Mouse (Mus musculus) monocyte, adult 5-6 weeks (primary cell): ENCODE data around the gene Tpr. TPM values are rescaled to one million over a fixed set of nuclear protein-coding genes. Genes with fewer than 3 reads are reported as not detected.

Source experiments
- ATAC-seq: fragments of 153-309, 156-312 bp; replicated peaks from 2 replicates; pipeline ENCODE4 v1.8.0; 2017; ENCODE audit warnings: mild to moderate bottlenecking; ENCODE audit not compliant: low TSS enrichment, insufficient number of reproducible peaks, severe bottlenecking, poor library complexity, low FRiP score
- total RNA-seq: library from RNA; stranded (forward); fragments of 200-1000, 200-491, 200-594 nt; gene quantifications from 3 replicates; pipeline ENCODE4 v1.2.3, GENCODE M21; 2017

Tpr gene
- 360 to 609 TPM (median 541 TPM) in 3 replicates for total RNA-seq

DNA sequence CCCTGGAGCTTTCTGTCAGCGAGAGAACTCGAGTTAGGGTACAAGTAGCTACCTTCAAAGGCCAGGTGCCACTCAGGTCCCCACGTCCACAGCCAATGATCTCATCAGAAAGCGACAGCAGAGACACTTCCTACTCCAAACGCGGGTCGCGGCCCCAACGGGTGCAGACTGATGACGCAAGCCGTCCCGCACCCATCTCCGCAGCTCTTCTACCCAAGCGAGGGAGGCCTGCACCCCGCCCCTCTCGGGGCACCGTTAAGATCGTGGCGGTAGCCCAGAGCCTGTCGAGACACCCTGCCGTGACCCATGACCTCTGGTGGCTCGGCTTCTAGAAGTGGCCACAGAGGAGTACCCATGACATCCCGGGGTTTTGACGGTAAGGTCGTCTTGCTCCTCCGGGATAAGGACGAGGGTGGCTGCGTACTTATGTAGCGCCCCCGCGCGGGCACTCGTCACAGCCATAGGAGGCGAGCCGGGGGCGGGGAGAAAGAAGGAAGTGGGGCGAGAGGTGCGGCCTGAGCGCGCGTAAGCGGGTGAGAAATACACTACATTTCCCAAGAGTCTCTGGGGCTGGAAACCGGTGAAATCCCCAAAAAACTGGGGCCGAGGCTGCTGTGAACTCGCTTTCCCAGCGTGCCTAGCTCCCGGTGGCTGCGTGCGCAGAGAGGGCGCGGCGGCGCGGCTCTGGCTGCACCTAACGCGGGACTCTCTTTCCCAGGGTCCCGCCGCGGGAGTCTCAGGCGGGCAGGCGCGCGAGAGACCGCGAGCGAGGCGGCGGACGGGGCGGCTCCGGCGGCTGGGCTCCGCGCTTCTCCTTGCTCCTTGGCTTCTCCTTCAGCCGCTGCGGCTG is at the start of gene Tpr, which contains the start of gene Odr4:
Gene Tpr, plus strand, starts transcription at position 201 of the 850 bp plus-strand sequence.
Gene Odr4, minus strand, starts transcription at position 443 of the 850 bp plus-strand sequence.
- ATAC-seq: peak; percentile 91

DNA sequence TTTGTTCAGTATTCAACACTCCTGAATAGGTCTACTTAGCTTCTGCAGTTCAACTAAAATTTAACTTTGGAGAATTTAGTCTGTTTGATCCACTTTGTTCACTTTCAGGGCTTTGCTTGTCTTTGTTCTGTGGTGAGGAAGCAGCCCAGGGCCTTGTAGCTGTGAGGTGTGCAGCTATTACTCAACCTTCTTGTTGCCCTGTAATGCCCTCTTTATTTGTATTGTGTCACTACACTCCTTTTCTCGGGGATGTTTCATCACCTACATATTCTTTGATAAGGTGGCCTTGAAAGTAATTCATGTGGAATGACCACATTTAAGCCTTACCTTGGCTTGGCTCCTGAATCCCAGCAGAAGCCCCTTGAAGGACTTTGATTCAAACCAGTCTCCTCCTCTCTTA is 31.8 kb upstream of the Tpr start:
- no peak for ATAC-seq

DNA sequence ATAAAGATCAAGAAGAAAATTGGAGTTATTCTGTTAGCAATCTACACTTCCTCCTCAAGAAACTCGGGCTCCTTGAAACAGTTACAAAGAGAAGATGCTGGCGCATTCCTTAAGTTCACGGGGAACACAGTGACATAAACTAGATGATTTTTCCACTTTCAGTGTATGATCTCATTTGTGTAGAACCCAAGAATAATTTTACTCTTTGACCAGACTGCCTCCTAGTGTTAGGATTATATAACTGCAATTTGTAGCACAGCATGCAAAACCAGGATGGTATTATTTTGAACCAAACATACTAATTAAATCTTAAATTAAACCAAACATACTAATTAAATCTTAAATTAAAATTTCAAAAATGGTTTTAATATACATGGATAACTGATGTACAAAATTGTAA is 19.7 kb upstream of the Tpr start:
- no peak for ATAC-seq

DNA sequence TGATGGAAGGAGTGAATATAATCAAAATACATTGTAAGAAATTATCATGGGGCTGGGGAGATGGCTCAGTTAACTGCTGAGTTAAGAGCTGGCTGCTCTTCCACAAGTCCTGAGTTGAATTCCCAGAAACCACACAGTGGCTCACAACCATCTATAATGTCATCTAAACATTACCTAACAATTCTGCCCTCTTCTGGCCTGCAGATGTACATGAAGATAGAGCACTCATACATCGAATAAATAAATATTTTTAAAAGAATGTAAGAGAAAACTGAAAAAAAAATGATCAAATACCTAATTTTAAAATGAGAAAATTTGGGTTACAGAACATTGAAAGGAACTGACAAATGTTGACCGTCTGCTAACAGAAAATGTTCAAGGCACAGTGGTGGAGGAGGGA is 18.4 kb upstream of the Tpr start:
- no peak for ATAC-seq

DNA sequence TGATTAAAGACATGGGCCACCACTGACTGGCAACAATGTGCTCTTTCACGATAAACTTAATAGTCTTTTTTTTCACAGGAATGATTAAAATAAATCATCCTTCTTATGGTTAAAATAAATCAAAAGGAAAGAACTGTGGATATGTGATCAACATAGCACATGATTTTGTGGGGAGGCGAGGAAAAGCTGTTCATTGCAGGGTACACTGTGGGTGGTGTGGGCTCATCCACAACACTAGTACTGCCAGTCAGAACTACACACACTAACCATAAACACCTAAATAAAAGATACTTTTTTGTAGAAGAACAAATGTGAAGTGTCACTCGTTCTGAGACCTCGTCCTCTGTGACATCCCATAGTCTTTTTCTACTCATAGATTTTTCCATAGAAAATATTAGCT is 8.5 kb upstream of the Tpr start:
- no peak for ATAC-seq

DNA sequence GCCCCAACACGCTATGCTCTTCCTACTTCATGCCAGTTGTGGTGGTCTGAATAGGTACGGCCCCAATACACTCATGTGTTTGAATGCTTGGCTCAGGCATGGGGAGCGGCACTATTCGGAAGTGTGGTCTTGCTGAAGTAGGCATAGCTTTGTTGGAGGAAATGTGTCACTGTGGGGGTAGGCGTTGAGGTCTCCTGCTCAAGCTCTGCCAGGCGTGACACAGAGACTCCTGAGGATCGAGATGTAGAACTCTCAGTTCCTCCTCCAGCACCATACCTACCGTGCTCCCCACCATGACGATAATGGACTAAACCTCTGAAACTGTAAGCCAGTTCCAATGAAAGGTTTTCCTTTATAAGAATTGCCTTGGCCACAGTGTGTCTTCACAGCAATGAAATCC is 5.1 kb upstream of the Tpr start:
- 0 out of 2 replicates have a peak, but pooled peaks have one; percentile 20 for ATAC-seq

DNA sequence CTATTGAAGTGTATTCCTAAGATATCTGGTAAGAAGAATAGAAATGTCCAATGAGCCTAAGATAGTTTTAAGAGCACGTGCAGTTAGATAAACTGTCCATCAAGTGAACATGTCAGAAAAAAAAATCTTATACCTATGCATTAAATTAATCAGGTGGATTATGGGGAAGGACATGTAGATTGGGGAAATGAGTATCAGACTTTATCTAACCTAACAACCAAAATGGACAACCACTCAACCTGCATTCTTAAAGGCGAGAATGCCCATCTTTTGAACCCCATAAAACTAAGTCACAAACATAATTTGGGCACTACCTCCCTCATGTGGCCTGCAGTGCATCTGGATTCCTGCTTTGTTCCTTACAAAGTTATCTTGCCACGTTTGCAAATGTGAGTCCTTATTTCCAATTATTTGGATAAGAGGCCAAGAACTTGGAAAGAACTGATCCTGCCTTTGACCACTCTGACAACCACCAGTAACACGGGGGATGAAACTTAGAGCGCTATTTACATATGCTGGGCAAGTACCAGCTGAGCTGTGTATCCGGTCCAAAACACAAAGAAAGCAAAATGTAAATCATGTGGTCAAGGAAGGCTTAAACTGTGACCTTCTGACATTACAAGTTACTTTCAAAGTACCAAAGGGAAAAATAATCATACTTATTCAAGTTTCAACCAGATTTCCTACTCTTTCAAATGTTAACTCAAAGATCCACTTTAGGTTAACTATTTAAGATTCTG is 3.1 kb upstream of the Tpr start:
- ATAC-seq: no peak

DNA sequence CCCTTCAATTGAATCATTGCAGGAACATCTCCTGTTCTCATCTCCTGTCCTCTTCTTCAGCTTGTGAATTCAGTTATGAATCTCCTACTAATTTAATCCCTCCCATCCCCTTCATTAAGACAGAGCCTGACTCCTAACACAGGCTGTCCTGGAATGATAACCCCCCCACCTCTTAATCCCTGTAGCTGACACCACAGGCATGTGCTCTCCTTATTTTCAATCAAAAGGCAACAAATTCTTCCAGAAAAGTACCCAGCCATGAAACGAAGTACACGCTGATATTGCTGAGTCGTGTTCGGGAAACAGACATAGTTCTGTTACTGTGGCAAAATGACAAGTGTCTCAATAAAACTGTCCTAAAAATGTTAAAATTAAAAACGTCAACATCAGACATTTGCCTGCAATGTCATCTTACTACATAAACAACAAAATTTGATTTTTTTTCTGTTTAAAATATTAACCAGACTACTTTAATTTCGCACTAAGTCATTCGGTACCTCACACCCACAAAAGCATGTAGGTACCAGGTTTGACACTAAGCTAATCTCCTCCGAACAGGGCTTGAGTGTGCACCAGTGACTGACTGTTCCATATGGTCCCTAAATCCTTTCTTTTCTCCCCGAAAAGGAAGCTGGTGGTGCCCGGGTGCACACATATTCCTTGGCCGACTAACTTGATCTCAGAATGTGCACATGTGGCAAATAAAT is 554 bp upstream of the Tpr start:
- ATAC-seq: no peak

DNA sequence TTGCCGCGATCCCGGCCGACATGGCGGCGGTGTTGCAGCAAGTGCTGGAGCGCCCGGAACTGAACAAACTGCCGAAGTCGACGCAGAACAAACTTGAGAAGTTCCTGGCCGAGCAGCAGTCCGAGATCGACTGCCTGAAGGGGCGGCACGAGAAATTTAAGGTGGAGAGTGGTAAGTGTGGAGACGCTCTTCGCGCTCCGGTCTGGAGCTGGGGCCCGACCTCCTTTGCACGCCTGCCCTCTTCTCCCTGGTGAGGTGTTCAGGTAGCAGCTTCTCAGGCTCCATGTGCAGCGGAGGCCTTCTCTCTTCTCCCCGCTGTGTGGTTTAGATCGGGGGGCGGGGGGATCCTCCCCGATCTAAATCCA is 832 bp downstream of the Tpr start:
- ATAC-seq: peak; percentile 23

DNA sequence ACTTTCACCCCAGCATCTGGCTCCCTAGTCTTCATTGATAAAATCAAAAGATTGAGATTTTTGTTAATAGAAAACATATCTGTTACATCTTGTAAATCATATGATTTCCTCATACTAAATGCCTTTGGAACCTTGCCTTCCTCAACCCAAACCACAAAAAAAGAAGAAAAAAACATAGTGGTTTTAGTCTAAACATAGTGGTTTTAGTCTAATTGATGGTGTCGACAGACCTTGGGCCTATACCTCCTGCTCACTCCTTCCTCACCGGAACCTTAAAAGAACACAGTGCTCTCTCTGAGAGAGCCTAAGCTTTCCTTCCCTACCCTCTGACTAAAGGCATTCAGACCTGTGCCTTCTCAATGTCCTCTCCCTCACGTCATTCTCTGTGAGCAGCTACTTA is 3.4 kb downstream of the Tpr start:
- ATAC-seq: no peak

DNA sequence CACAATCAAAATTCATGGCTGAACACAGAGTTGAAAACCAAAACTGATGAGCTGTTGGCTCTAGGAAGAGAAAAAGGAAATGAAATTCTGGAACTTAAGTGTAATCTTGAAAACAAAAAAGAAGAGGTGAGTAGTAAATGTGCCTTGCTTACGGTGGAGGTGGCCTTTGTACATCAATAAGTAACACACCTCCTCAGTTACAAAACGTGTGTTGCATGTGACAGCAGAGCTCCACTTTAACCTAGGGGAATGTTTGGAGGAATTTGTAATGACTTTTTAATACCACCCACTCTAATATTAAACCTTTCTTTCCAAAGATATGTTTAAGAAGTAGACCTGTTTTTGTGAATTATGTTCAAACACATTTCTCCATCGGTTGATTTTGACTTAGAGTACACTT is 11.3 kb downstream of the Tpr start:
- no peak for ATAC-seq

DNA sequence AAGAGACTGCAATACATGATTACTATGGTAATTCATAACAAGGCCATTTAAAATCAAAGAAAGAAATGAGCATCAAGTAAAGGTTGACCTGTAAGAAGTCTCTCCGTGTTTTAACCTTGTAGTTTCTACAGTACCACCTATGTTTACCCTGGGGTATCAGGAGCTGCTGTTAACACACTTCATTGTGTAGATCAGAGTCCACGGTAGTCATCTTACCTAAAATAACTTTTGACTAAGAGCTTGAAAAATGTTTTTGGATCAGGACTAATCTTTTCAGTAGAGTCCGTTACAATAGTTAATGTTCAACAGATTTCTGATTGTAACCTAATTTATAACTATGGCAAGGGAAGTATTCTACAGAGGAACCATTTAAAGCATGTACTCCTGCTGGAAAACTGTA is 11.9 kb downstream of the Tpr start:
- no peak for ATAC-seq

DNA sequence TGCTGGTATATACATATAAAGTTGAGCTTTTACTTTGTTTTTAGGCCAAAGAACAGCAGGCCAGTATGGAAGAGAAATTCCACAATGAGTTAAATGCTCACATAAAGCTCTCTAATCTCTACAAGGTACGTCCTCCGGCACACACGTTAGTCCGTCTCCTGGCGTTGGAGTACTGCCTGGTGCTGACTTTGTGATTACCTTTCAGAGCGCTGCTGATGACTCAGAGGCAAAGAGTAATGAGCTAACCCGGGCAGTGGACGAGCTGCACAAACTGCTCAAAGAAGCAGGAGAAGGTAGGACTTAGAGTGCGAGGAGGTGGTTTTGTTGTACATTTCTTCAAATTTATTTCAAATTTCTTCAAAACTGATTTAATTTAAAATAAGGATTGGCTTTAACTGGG is 14.6 kb downstream of the Tpr start:
- ATAC-seq: no peak

DNA sequence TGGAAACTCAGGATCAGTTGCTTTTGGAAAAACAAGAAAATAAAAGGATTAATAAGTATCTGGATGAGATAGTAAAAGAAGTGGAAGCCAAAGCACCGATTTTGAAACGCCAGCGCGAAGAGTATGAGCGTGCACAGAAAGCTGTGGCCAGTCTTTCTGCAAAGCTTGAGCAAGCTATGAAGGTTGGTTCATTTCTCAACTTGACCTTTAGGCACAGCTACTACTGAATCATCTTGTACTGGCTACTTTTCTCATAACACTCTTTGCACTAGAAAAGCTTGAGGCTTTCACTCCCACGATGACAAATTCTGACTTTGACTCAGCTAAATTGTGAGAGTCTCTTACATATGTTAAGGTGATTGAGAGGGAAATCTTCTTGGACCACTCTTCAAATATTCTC is 17.4 kb downstream of the Tpr start:
- no peak for ATAC-seq

DNA sequence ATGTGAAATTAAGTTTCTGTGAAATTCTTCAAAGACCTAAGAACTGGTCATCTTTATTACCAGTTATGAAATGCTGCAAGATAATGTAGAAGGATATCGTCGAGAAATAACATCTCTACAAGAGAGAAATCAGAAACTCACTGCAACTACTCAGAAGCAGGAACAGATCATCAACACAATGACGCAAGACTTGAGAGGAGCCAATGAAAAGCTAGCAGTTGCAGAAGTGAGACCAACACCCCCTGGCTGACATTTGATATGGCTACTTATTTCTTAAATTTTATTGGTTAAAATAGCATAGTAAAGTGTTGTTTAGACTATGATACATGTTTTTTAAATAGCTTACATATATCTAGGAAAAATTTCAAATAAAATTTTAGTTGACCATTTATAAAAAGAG is 23.4 kb downstream of the Tpr start:
- no peak for ATAC-seq

DNA sequence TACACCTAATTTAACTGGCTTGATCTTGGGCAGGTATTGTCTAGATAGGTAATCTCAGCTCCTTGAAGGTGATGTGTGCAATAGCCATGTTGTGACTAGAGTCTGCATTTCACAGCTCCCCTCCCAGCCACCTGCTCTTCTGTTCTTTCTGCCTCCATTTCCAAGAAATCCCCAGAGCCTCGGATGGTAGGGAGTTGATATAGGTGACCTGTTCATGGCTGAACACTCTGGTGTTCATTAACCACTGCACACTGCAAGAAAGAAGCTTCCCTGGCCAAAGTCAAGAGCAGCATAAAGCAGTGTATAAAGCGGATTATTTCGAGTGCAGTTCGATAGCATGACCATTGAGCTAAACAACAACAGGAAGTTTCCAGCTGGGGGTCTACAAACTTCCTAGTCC is 25.8 kb downstream of the Tpr start:
- ATAC-seq: no peak

DNA sequence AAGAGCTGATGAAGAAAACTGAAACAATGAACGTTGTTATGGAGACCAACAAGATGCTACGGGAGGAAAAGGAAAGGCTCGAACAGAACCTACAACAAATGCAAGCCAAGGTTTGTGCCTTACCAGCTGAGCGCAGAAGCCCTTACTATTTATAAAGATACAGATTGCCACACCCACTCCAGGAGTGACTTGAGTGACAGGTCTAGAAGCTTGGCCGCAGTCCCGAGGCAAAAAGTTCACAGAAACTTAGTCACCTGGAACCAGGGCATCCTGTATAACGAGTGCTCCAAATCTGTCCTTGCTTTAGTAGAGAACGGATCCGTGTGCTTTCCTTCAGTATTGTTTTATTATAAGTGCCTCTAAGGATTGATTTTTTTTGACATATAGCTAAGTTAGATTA is 33.0 kb downstream of the Tpr start:
- ATAC-seq: no peak

DNA sequence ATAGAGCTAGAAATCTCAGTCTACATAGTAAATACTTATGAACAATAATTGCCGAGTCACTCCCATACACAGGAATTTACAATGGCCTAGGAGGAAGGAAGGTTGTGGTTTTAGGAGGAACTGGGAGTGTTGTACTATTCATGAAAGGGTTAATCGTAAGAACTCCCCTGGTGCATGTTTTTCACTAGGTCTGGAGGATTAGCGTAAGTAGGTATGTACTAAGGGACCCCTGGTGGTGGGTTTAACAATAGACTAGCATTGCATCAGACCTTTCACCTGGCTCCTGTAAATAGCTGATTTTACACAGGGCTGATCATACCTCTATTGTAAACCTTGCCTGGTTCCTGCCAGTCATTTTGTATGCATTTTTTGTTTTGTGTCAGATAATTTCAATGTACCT is 33.6 kb downstream of the Tpr start:
- no peak for ATAC-seq

DNA sequence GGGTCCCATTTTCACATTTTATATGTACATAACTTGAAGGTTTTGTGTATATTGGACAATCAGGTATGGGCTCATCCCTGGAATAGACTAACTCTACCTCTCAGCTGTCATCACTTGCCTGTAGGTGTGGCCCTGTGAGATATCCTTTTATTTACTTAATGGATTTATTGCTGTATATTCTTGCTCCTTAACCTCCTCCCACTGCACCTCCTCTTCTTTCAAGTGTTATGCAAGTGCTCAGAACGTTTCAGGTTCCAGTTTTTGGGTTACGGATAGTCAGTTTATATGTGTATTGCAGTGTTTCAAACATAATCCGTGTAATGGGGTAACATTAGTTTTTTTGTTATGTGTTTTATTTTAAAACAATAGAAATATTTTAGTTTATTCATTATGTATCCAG is 46.0 kb downstream of the Tpr start:
- ATAC-seq: no peak

DNA sequence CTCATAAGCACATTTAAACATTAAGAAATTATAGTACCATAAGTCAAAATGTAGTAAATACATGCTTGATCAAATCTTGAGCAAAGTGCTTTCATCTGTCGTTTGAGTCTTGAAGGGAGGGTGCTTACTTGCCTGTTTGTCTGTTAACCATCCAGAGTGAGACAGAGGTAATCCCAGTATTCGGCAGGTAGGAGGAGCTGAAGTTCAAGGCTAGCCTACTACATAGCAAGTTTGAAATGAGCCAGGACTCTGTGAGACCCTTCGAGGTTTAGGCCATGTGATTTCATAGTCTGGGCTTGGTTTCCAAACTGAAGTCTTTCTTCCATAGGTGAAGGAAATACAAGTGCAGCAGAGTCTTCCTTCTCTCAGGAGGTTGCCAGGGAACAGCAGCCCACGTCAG is 49.1 kb downstream of the Tpr start:
- no peak for ATAC-seq
